Comparison of ENCODE assay signal across 22 mouse cellular contexts in genomic region chr1:108224047-108224446, GRCm38 (mm10).
DNase-seq lines count a peak whose midpoint lies in the region; ATAC-seq and TF ChIP-seq lines count a peak whose summit lies in the region.
"Had no signal": no experiment of that assay in that cellular context is flagged by ENCODE, and none has a peak within 500 bp of the region (broad histone marks: within the 10 kb centered on the region; RNA-seq: fewer than 3 reads in every experiment).

No protein-coding gene starts in this region.

- no peaks in the 10 kb centered on the region for H3K27me3 ChIP-seq in kidney, postnatal 0 days (ENCODE audit: insufficient read depth, low read length)
- no peaks in the 10 kb centered on the region for H3K27me3 ChIP-seq in lung, postnatal 0 days (replicated peaks; ENCODE audit: insufficient read depth, low read length)
- H3K27me3 ChIP-seq in neural tube, embryonic 15.5 days (replicated peaks): no peaks in the 10 kb centered on the region
- H3K27me3 ChIP-seq: embryonic facial prominence, embryonic 13.5 days; midbrain, embryonic 12.5 days; neural tube, embryonic 12.5 days had no signal

- DNase-seq in cerebellum, postnatal 25 days: peak; percentile 10 to 39
- no peak for DNase-seq in cerebellum, adult 11-12 months
- DNase-seq in kidney, postnatal 0 days (ENCODE audit: low spot score): peak; percentile 12
- no peak for DNase-seq in kidney, postnatal 4 days
- peak; percentile 6 for DNase-seq in lung, postnatal 0 days (ENCODE audit: low spot score)
- no peak for DNase-seq in lung, adult 2 months
- DNase-seq in brain, embryonic 18.5 days (ENCODE audit: low read depth, low spot score): peak; percentile 16
- DNase-seq: adrenal gland, postnatal 10 days; cerebellum, adult 18-20 months; gastrocnemius, postnatal 25 days; heart, adult 2 months; kidney, adult 11 months; kidney, postnatal 14 days; liver; liver, postnatal 0 days; thymus, adult 18-20 months had no signal

- H3K27ac ChIP-seq in kidney, postnatal 0 days: no peak overlapping the region
- no peak overlapping the region for H3K27ac ChIP-seq in lung, postnatal 0 days (ENCODE audit: low read length)
- H3K27ac ChIP-seq in neural tube, embryonic 15.5 days (replicated peaks): no peak overlapping the region
- H3K27ac ChIP-seq: embryonic facial prominence, embryonic 13.5 days; heart, adult 2 months; midbrain, embryonic 12.5 days; neural tube, embryonic 12.5 days had no signal

- no peak for TF ChIP-seq CTCF in kidney, postnatal 0 days (IDR thresholded peaks at IDR 0.05; ENCODE audit: low read depth)
- TF ChIP-seq CTCF in lung, postnatal 0 days (IDR thresholded peaks at IDR 0.05): no peak
- TF ChIP-seq CTCF in lung, adult 2 months (IDR thresholded peaks at IDR 0.05; ENCODE audit: insufficient read depth, low read length): no peak

- H3K9ac ChIP-seq in kidney, postnatal 0 days (ENCODE audit: low read depth, low read length): no peak overlapping the region
- H3K9ac ChIP-seq in lung, postnatal 0 days (replicated peaks; ENCODE audit: low read depth): no peak overlapping the region
- H3K9ac ChIP-seq in neural tube, embryonic 15.5 days (replicated peaks): no peak overlapping the region
- H3K9ac ChIP-seq: embryonic facial prominence, embryonic 13.5 days; liver, postnatal 0 days; midbrain, embryonic 12.5 days; neural tube, embryonic 12.5 days had no signal

- TF ChIP-seq POLR2A in lung, adult 2 months (IDR thresholded peaks at IDR 0.05; ENCODE audit: borderline replicate concordance, extremely low read depth, low read depth, low read length): no peak

- H3K4me2 ChIP-seq in kidney, postnatal 0 days (ENCODE audit: low read length): no peak overlapping the region
- H3K4me2 ChIP-seq in lung, postnatal 0 days (replicated peaks; ENCODE audit: low read depth, low read length): no peak overlapping the region
- H3K4me2 ChIP-seq in neural tube, embryonic 15.5 days: no peak overlapping the region
- H3K4me2 ChIP-seq: embryonic facial prominence, embryonic 13.5 days; midbrain, embryonic 12.5 days; neural tube, embryonic 12.5 days had no signal

- 78% methylated on average over 1 of the region's 1 CpGs for WGBS in kidney, postnatal 0 days
- 40% methylated on average over 1 of the region's 1 CpGs for WGBS in lung, postnatal 0 days
- WGBS in lung, adult 2 months: 47% methylated on average over 1 of the region's 1 CpGs
- 75% methylated on average over 1 of the region's 1 CpGs for WGBS in neural tube, embryonic 15.5 days

- no peaks in the 10 kb centered on the region for H3K36me3 ChIP-seq in kidney, postnatal 0 days (ENCODE audit: insufficient read depth, low read length)
- no peaks in the 10 kb centered on the region for H3K36me3 ChIP-seq in lung, postnatal 0 days (ENCODE audit: insufficient read depth, low read length)
- no peaks in the 10 kb centered on the region for H3K36me3 ChIP-seq in neural tube, embryonic 15.5 days
- H3K36me3 ChIP-seq: embryonic facial prominence, embryonic 13.5 days; G1E; midbrain, embryonic 12.5 days; neural tube, embryonic 12.5 days had no signal

- no peak overlapping the region for H3K4me3 ChIP-seq in kidney, postnatal 0 days (replicated peaks; ENCODE audit: low read depth, low read length)
- no peak overlapping the region for H3K4me3 ChIP-seq in lung, postnatal 0 days (ENCODE audit: low read depth, low read length)
- H3K4me3 ChIP-seq in lung, adult 2 months (replicated peaks; ENCODE audit: extremely low read depth, low read depth, low read length): no peak overlapping the region
- H3K4me3 ChIP-seq in neural tube, embryonic 15.5 days (replicated peaks): no peak overlapping the region
- H3K4me3 ChIP-seq: embryonic facial prominence, embryonic 13.5 days; heart, adult 2 months; midbrain, embryonic 12.5 days; neural tube, embryonic 12.5 days had no signal

- no peaks in the 10 kb centered on the region for H3K4me1 ChIP-seq in kidney, postnatal 0 days (replicated peaks; ENCODE audit: insufficient read depth, low read length)
- no peaks in the 10 kb centered on the region for H3K4me1 ChIP-seq in lung, postnatal 0 days (ENCODE audit: insufficient read depth, low read depth, low read length)
- no peaks in the 10 kb centered on the region for H3K4me1 ChIP-seq in lung, adult 2 months (ENCODE audit: control insufficient read depth, insufficient read depth, low read length)
- H3K4me1 ChIP-seq in neural tube, embryonic 15.5 days: no peaks in the 10 kb centered on the region
- H3K4me1 ChIP-seq: embryonic facial prominence, embryonic 13.5 days; midbrain, embryonic 12.5 days; neural tube, embryonic 12.5 days had no signal

- no peak for ATAC-seq in kidney, postnatal 0 days (replicated peaks; ENCODE audit: low FRiP score, low read depth)
- no peak for ATAC-seq in lung, postnatal 0 days
- no peak for ATAC-seq in neural tube, embryonic 15.5 days (ENCODE audit: low FRiP score)
- ATAC-seq: activated CD4-positive, CD25-positive, alpha-beta regulatory T cell, adult 4 months; liver, postnatal 0 days had no signal

- H3K9me3 ChIP-seq in kidney, postnatal 0 days (replicated peaks; ENCODE audit: low read length): no peaks in the 10 kb centered on the region
- H3K9me3 ChIP-seq in lung, postnatal 0 days (ENCODE audit: low read length): no peaks in the 10 kb centered on the region
- no peaks in the 10 kb centered on the region for H3K9me3 ChIP-seq in neural tube, embryonic 15.5 days (replicated peaks)
- H3K9me3 ChIP-seq: embryonic facial prominence, embryonic 13.5 days; midbrain, embryonic 12.5 days; neural tube, embryonic 12.5 days had no signal

- TF ChIP-seq EP300 in lung, postnatal 0 days (IDR thresholded peaks at IDR 0.05): no peak

Comparison
In these comparisons a context has a peak if more than half of its experiments do, and no peak if none do; other contexts are left out.
1. DNase-seq: peak in cerebellum, postnatal 25 days (2 of 2), kidney, postnatal 0 days (single experiment), lung, postnatal 0 days (single experiment) and brain, embryonic 18.5 days (single experiment); none in cerebellum, adult 11-12 months (single experiment), kidney, postnatal 4 days (0 of 2) and lung, adult 2 months (single experiment).